8 mouse cellular contexts compared by ENCODE assay signal in the genomic region with DNA sequence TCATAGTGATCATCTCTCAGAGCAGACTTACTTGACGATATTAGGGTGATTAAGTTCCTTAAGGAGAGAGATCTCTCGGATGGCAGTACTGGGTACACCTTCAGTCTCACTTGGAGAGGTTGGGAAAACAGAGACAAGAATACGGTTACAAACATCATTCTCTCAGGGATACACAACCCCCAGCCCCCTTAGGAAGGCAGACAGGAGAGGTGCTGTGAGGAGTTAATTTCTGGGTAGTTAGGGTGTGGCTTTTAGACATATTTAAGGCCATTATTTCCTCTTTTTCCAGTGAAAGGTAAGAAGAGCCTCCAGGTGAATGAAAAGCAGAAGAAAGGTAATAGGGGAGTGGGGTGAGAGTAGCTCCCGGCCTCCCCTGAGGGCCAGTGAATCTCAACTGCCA. TPM values are rescaled to one million over a fixed set of nuclear protein-coding genes. Genes with fewer than 3 reads are reported as not detected.
DNase-seq lines count a peak whose midpoint lies in the region; ATAC-seq and TF ChIP-seq lines count a peak whose summit lies in the region.
"Had no signal": no experiment of that assay in that cellular context is flagged by ENCODE, and none has a peak within 500 bp of the region (broad histone marks: within the 10 kb centered on the region; RNA-seq: fewer than 3 reads in every experiment).

A gene (plus strand): TSS at position 301 of the 400 bp plus-strand sequence.

- DNase-seq in testis, postnatal 14 days (ENCODE audit: low spot score) = no peak
- DNase-seq in liver, embryonic 13.5 days = no peak
- no peak for DNase-seq in ovary, postnatal 14 days (ENCODE audit: low spot score)
- DNase-seq in left cerebral cortex, adult 8-10 months (ENCODE audit: low spot score in 2 of 2) = no peak
- DNase-seq in retina, embryonic 14.5 days (ENCODE audit: low spot score) = no peak
- DNase-seq: retina, postnatal 1 day had no signal

- no peak for ATAC-seq in forebrain, embryonic 12.5 days (ENCODE audit: low FRiP score)
- no peak for ATAC-seq in liver, embryonic 13.5 days (ENCODE audit: low read depth)

- H3K4me1 ChIP-seq in testis, adult 2 months (ENCODE audit: control insufficient read depth, insufficient read depth, low read length) = peaks cover 16% of the 10 kb centered on the region
- peaks cover 27% of the 10 kb centered on the region for H3K4me1 ChIP-seq in forebrain, embryonic 12.5 days
- H3K4me1 ChIP-seq in liver, embryonic 13.5 days (replicated peaks) = peaks cover 55% of the 10 kb centered on the region

- peak within 1 kb of the TSS; percentile 95 for H3K4me3 ChIP-seq in testis, adult 2 months (ENCODE audit: control insufficient read depth, low read depth, low read length)
- H3K4me3 ChIP-seq in forebrain, embryonic 12.5 days (replicated peaks) = peak within 1 kb of the TSS; percentile 77
- peak within 1 kb of the TSS; percentile 90 for H3K4me3 ChIP-seq in liver, embryonic 13.5 days (replicated peaks)

- no peak for TF ChIP-seq CTCF in testis, adult 2 months (IDR thresholded peaks at IDR 0.05; ENCODE audit: control insufficient read depth, insufficient read depth, insufficient replicate concordance, low read depth, low read length)

- 23% methylated on average over 4 of the region's 4 CpGs for WGBS in forebrain, embryonic 12.5 days
- 20% methylated on average over 4 of the region's 4 CpGs for WGBS in liver, embryonic 13.5 days (ENCODE audit: insufficient replicate concordance)

- peak within 1 kb of the TSS; percentile 71 for H3K4me2 ChIP-seq in forebrain, embryonic 12.5 days
- peak within 1 kb of the TSS; percentile 88 for H3K4me2 ChIP-seq in liver, embryonic 13.5 days

- no peak for TF ChIP-seq POLR2A in testis, adult 2 months (IDR thresholded peaks at IDR 0.05; ENCODE audit: control insufficient read depth, low read depth, low read length)

- no peaks in the 10 kb centered on the region for H3K9me3 ChIP-seq in forebrain, embryonic 12.5 days
- H3K9me3 ChIP-seq in liver, embryonic 13.5 days (replicated peaks) = no peaks in the 10 kb centered on the region

- no peaks in the 10 kb centered on the region; the same call in none of the 2 replicates for H3K36me3 ChIP-seq in testis, adult 2 months (ENCODE audit: control insufficient read depth, insufficient read depth, low read length)
- H3K36me3 ChIP-seq in forebrain, embryonic 12.5 days (replicated peaks) = peaks cover 44% of the 10 kb centered on the region
- H3K36me3 ChIP-seq in liver, embryonic 13.5 days = peaks cover 47% of the 10 kb centered on the region

- H3K9ac ChIP-seq in forebrain, embryonic 12.5 days = peak within 1 kb of the TSS; percentile 78
- H3K9ac ChIP-seq in liver, embryonic 13.5 days = peak within 1 kb of the TSS; percentile 92

- H3K27me3 ChIP-seq in testis, adult 2 months (ENCODE audit: control insufficient read depth, insufficient read depth, low read length) = no peaks in the 10 kb centered on the region
- 0 out of 2 replicates have a peak, but pooled peaks cover 2% of the 10 kb centered on the region for H3K27me3 ChIP-seq in forebrain, embryonic 12.5 days
- no peaks in the 10 kb centered on the region for H3K27me3 ChIP-seq in liver, embryonic 13.5 days

- peak within 1 kb of the TSS; percentile 89 for H3K27ac ChIP-seq in testis, adult 2 months (ENCODE audit: control insufficient read depth, insufficient read depth, low read depth, low read length)
- peak within 1 kb of the TSS; percentile 91 for H3K27ac ChIP-seq in forebrain, embryonic 12.5 days
- H3K27ac ChIP-seq in liver, embryonic 13.5 days = peak within 1 kb of the TSS; percentile 92

RNA-seq across cellular contexts. Expression of the gene that starts here (rescaled TPM):
- polyA plus RNA-seq in testis, adult 2 months (2012; rRNA removed) = 24.6 and 27.7 TPM in 2 replicates
- 0.88 and 4.4 TPM in 2 replicates for polyA plus RNA-seq in forebrain, embryonic 12.5 days (2016; fragmentation: Nextera tagmentation; extraction: Ambion mirVana)
- polyA plus RNA-seq in liver, embryonic 13.5 days (2015; fragmentation: Nextera tagmentation; extraction: Ambion mirVana) = 0.30 and 0.52 TPM in 2 replicates
- total RNA-seq in left cerebral cortex, adult 8-10 months (2022) = under 1 TPM; 0.40 to 0.98 (median 0.59) TPM
